Mouse (Mus musculus) WW6 (cell line): ENCODE data around the gene Rere.

Experiments used
- DNase-seq: peaks from one replicate; pipeline ENCODE4 v3.0.0-alpha.2; 2013; ENCODE audit warnings: low read depth, low spot score

Rere gene

GRCm38 (mm10) chr4:150656504-150656903, 375.1 kb downstream of the Rere start:
- DNase-seq = no peak

- DNase-seq = no peak
Observed at GRCm38 (mm10) chr4:150659926-150660610, 378.6 kb downstream of the Rere start.

- no peak for DNase-seq
Observed at GRCm38 (mm10) chr4:150661886-150662285, 380.4 kb downstream of the Rere start.

GRCm38 (mm10) chr4:150663192-150663591, 381.7 kb downstream of the Rere start:
- DNase-seq = no peak

- DNase-seq = no peak
Observed at GRCm38 (mm10) chr4:150664726-150665125, 383.3 kb downstream of the Rere start.

GRCm38 (mm10) chr4:150665806-150666205, 384.4 kb downstream of the Rere start:
- no peak for DNase-seq
